ENCODE assay signal across 8 mouse cellular contexts in genomic region chr13:42102980-42103379, GRCm38 (mm10). TPM values are rescaled to one million over a fixed set of nuclear protein-coding genes. Genes with fewer than 3 reads are reported as not detected.
DNase-seq lines count a peak whose midpoint lies in the region; ATAC-seq lines count a peak whose summit lies in the region.

No protein-coding gene starts in this region.

- no peaks in the 10 kb centered on the region for H3K9me3 ChIP-seq in hindbrain, embryonic 15.5 days

- WGBS in hindbrain, embryonic 15.5 days = 12% methylated on average over 8 of the region's 8 CpGs

- no peaks in the 10 kb centered on the region for H3K36me3 ChIP-seq in hindbrain, embryonic 15.5 days

- H3K27me3 ChIP-seq in hindbrain, embryonic 15.5 days = no peaks in the 10 kb centered on the region

- peak overlapping the region; percentile 83 for H3K27ac ChIP-seq in hindbrain, embryonic 15.5 days (replicated peaks)

- H3K4me3 ChIP-seq in hindbrain, embryonic 15.5 days = peak overlapping the region; percentile 28

- peaks cover 36% of the 10 kb centered on the region for H3K4me1 ChIP-seq in hindbrain, embryonic 15.5 days (replicated peaks)

- ATAC-seq in hindbrain, embryonic 15.5 days (ENCODE audit: low FRiP score, low read depth) = peak; percentile 92

- peak overlapping the region; percentile 53 for H3K4me2 ChIP-seq in hindbrain, embryonic 15.5 days

- H3K9ac ChIP-seq in hindbrain, embryonic 15.5 days = peak overlapping the region; percentile 30

- peak; percentile 87 for DNase-seq in Muller cell, postnatal 12 days (ENCODE audit: inconsistent ontology term)
- peak; percentile 80 to 81 for DNase-seq in cerebellum, postnatal 14 days
- DNase-seq in frontal cortex, postnatal 25 days (ENCODE audit: low spot score in 2 of 2) = peak; percentile 43 to 59
- peak; percentile 28 to 42 for DNase-seq in layer of hippocampus, postnatal 25 days (ENCODE audit: extremely low spot score in 1 of 2, low spot score in 1 of 2)
- DNase-seq in lung, postnatal 10 days = peak; percentile 78
- peak; percentile 27 for DNase-seq in ovary, postnatal 10 days (ENCODE audit: low spot score)
- peak; percentile 67 for DNase-seq in thymus, postnatal 25 days

RNA-seq across cellular contexts. Expression of gene Hivep1, which starts 51.2 kb away (rescaled TPM):
- polyA plus RNA-seq in hindbrain, embryonic 15.5 days (2015; fragmentation: Nextera tagmentation; extraction: Ambion mirVana) = 16.6 and 18.9 TPM in 2 replicates
- total RNA-seq in layer of hippocampus, postnatal 25 days (2021) = 10 to 100 TPM; 23.3 to 28.0 TPM

Comparison
In these comparisons a context has a peak if more than half of its experiments do, and no peak if none do; other contexts are left out.
1. Peak in every context shown above with its lines: DNase-seq, ATAC-seq, H3K4me3 ChIP-seq and H3K27ac ChIP-seq.
2. DNase-seq: peak in every context shown above with its lines; median percentile 87 in Muller cell, postnatal 12 days; 80 in cerebellum, postnatal 14 days; 78 in lung, postnatal 10 days; 67 in thymus, postnatal 25 days; 51 in frontal cortex, postnatal 25 days; 35 in layer of hippocampus, postnatal 25 days; 27 in ovary, postnatal 10 days.